Mouse (Mus musculus) frontal cortex, postnatal 25 days (tissue): ENCODE results near the gene H2al1b.
A peak's percentile ranks its signal among the peaks of the same experiment; 100 is the strongest.
"Not testable (repeated sequence)": the region's sequence is repeated elsewhere in the genome, so short reads cannot be mapped to it uniquely, and the experiment has no call there.

Experiments
- DNase-seq, 2 experiments: peaks; one replicate each; pipeline ENCODE4 v3.0.0; 2022; ENCODE audit warnings: low spot score in 2 of 2

Gene H2al1b

GRCm38 (mm10) chrX:11302132-11302531, at the start of gene H2al1b:
H2al1b (plus strand) TSS chrX:11302432.
- not testable (repeated sequence) for DNase-seq

DNA sequence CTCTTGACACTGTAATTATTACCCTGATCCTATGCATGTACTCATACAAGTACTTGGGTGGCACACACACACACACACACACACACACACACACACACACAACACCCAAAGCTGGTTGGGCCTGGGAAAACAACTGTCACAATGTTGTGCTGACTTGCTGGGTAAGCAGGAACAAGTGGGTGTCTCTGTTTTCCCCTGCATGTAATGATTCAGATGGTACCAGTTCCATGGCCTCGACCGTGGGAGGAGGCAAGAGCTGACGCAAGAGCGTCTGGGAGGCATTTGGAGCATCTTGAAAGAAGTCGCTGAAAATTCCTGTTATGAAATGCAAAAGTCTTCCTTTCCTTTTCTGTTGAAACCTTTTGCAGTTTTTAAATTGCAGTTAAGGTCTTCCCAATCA, 48.2 kb upstream of the H2al1b start:
- peak in 1 of 2 experiments; percentile 15 for DNase-seq

DNA sequence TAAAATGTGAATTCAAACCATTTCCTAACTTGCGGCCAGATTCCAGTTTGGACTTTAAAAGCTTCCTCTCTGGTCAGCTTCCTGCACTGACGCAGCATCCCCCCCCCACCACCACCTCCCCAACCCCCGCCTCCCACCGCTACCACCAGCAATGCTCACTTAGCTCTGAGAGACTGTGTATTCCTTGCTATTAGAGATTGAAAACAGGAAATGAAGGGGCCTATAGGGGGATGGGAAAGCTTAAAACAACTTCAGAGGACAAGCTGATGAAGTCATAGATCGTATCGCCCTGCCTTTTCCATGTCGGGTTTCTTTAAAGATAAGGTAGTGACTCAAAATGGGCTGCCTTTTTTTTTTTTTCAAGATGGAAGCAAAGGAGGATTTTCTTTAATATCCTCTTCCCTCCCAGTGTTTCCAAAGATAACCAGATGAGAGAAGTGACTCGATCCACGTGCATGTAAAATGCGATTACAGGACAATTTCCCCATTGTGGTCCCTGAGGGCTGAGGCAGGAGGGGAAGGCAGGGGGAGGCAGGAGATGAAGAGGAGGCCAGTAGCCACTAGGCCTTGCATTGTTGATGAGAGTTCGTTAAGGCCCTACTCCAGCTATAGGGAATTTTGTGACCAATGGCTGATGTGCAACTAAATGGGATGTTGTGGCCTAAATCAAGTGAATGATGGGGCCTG, 47.6 kb upstream of the H2al1b start:
- DNase-seq: no peak

GRCm38 (mm10) chrX:11255564-11256360, 46.5 kb upstream of the H2al1b start:
- DNase-seq: no peak

GRCm38 (mm10) chrX:11264918-11265317, 37.3 kb upstream of the H2al1b start:
- DNase-seq: no peak

DNA sequence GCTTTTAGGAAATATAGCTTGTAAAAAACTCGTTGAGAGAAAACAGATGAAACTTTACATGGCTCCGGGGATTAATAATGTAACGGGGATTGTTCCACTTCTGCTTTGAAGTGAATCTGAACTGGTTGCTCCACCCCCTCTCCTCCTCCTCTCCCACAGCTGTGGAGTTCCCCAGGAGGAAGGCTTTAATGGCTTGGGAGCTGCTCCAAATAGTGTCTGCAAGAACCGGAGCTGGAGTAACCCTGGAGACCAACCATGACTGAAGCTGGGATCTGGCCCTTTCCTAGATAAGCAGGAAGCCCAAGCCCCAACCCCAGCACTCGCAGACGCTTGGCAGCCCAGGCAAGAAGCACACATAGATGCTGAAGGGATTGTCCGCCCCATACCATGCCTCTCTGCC, 34.4 kb upstream of the H2al1b start:
- DNase-seq: no peak

- peak in 1 of 2 experiments; percentile 11 for DNase-seq
Observed at GRCm38 (mm10) chrX:11269074-11269473, 33.2 kb upstream of the H2al1b start.

DNA sequence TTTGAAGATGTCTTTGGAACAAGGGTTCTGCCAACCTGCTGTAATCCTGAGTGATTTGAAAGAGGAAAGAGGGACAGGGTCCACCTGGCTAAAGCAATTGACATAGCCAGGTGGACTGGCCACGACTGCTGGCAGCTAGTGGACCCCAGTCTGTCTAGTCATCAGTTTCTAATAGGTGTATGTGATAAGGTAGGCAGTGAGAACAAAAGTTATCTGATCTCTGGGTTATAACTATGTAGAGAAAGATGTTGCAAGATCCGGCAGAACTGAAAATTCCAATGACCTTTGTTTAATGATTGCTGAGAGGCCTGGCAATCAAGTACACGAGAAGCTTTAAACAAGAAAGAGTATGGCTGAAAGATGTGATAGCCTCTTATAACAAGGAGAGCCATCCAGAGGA, 29.0 kb upstream of the H2al1b start:
- no peak for DNase-seq

- DNase-seq: no peak
Observed at GRCm38 (mm10) chrX:11277083-11277482, 25.1 kb upstream of the H2al1b start.

DNA sequence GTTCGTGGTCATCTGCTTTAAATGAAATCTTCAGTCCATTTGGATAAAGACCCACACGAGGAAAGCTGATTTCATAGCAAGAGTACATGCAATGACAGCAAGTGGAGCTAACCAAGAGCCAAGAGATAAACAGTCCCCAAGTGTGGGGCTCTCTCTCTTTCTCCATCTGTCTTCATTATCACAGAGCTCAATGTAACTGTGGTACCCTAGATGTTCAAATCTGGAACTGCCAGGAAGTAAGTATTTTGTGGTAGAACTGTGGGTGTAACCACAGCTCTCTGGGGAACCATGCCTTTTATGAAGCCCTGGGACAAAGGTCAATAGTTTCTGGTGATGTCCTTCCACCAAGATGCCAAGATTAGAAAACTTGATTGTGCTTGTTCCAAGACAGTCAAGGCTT, 21.5 kb upstream of the H2al1b start:
- no peak for DNase-seq

GRCm38 (mm10) chrX:11288306-11288882, 13.8 kb upstream of the H2al1b start:
- DNase-seq: no peak

- no peak for DNase-seq
Observed at GRCm38 (mm10) chrX:11289244-11289643, 13.0 kb upstream of the H2al1b start.

- DNase-seq: not testable (repeated sequence)
Observed at GRCm38 (mm10) chrX:11298957-11299356, 3.3 kb upstream of the H2al1b start, which contains the start of gene H2al1a. H2al1a (plus strand) TSS chrX:11299257.

GRCm38 (mm10) chrX:11305355-11305754, 3.1 kb downstream of the H2al1b start, which contains the start of gene H2al1c:
H2al1c (plus strand) TSS chrX:11305655.
- DNase-seq: not testable (repeated sequence)

- not testable (repeated sequence) for DNase-seq
Observed at GRCm38 (mm10) chrX:11308524-11308923, 6.3 kb downstream of the H2al1b start, which contains the start of gene H2al1d. H2al1d (plus strand) TSS chrX:11308824.

DNA sequence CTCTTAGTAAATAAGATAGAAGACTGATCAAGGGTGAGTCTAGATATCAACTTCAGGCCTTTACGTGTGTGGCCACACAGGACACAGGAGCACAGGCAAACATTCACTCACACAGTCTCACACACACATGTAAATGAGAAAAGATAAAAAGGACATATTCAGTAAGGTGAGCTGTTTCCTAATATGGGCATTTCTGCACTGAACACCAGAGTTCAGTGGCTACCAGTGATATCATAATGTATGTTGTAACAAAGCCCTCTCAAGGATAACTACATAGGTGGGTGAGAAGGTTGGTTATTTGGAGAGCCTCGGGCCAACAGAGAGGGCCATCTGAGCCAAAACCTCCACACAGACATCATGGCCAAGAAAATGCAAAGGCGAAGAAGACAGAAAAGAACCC, 9.4 kb downstream of the H2al1b start, which contains the start of gene H2al1e:
TSS of gene H2al1e (plus strand) at position 301 of the 400 bp plus-strand sequence.
- DNase-seq: not testable (repeated sequence)

- not testable (repeated sequence) for DNase-seq
Observed at GRCm38 (mm10) chrX:11314858-11315257, 12.6 kb downstream of the H2al1b start, which contains the start of gene H2al1f. H2al1f (plus strand) TSS chrX:11315158.

DNA sequence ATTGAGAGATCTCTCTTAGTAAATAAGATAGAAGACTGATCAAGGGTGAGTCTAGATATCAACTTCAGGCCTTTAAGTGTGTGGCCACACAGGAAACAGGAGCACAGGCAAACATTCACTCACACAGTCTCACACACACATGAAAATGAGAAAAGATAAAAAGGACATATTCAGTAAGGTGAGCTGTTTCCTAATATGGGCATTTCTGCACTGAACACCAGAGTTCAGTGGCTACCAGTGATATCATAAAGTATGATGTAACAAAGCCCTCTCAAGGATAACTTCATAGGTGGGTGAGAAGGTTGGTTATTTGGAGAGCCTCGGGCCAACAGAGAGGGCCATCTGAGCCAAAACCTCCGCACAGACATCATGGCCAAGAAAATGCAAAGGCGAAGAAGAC, 15.7 kb downstream of the H2al1b start, which contains the start of gene H2al1g:
TSS of gene H2al1g (plus strand) at position 301 of the 400 bp plus-strand sequence.
- not testable (repeated sequence) for DNase-seq

DNA sequence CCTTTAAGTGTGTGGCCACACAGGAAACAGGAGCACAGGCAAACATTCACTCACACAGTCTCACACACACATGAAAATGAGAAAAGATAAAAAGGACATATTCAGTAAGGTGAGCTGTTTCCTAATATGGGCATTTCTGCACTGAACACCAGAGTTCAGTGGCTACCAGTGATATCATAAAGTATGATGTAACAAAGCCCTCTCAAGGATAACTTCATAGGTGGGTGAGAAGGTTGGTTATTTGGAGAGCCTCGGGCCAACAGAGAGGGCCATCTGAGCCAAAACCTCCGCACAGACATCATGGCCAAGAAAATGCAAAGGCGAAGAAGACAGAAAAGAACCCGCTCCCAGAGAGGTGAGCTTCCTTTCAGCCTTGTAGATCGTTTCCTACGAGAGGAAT, 19.0 kb downstream of the H2al1b start, which contains the start of gene H2al1h:
TSS of gene H2al1h (plus strand) at position 301 of the 400 bp plus-strand sequence.
- DNase-seq: not testable (repeated sequence)

- DNase-seq: not testable (repeated sequence)
Observed at GRCm38 (mm10) chrX:11324359-11324758, 22.1 kb downstream of the H2al1b start, which contains the start of gene H2al1i. H2al1i (plus strand) TSS chrX:11324659.

- not testable (repeated sequence) for DNase-seq
Observed at GRCm38 (mm10) chrX:11327522-11327921, 25.3 kb downstream of the H2al1b start, which contains the start of gene H2al1j. H2al1j (plus strand) TSS chrX:11327822.

DNA sequence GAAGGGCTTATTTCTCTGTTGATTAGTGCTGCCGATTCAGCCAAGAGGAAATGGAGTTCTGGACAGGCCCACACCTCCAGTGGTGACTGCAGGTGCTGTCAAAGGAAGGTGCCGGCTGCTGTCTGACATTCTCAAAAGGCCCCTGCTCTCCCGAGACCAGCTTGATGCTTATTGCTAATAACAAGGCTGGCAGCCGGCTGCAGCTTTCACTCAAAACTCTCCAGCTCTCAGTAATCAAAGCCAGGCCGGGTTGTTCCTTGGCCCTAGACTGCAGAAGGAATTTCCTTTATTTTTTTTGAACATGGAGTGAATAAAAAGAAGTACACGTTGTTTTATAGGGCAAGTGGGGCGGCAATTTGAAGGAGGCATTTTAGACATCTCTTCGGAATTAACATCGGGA, 43.5 kb downstream of the H2al1b start:
- no peak for DNase-seq
